Mouse (Mus musculus): Measurements from ENCODE around the gene Camkv. TPM values are rescaled to one million over a fixed set of nuclear protein-coding genes. Genes with fewer than 3 reads are reported as not detected.
A peak's percentile ranks its signal among the peaks of the same experiment; 100 is the strongest.

Camkv gene
- polyA plus RNA-seq, 1 experiment from 2014 or later: 0.07 TPM

GRCm38 (mm10) chr9:107908410-107909158 is 26.9 kb upstream of the Camkv start:
- Histone ChIP-seq H3K27ac (replicated peaks in 1 of 2; ENCODE audit: control insufficient read depth in 1 of 2, insufficient read depth in 1 of 2, low read depth in 2 of 2, low read length in 2 of 2) (peak overlapping the region; percentile 15 to 41; a peak in 1 of 4 replicates), H3K9me3 (ENCODE audit: control insufficient read depth, low read length) (no peaks in the 10 kb centered on the region), H3K4me2 (ENCODE audit: low read length) (peak overlapping the region; percentile 80), H3K36me3 (ENCODE audit: control insufficient read depth, insufficient read depth, low read length) (no peaks in the 10 kb centered on the region), H3K4me3 (ENCODE audit: control insufficient read depth in 1 of 2, insufficient read depth in 1 of 2, low read depth in 1 of 2, low read length in 2 of 2) (peak overlapping the region; percentile 14 to 28; a peak in 3 of 4 replicates), H3K27me3 (ENCODE audit: control insufficient read depth, insufficient read depth, low read length) (no peaks in the 10 kb centered on the region), H3K4me1 (ENCODE audit: control insufficient read depth in 2 of 2, insufficient read depth in 2 of 2, low read length in 2 of 2) (peaks cover 34 to 39% of the 10 kb centered on the region in 2 experiments), H3K9ac (ENCODE audit: low read length) (peak overlapping the region; percentile 14)
- WGBS: 34% methylated on average over 18 of the region's 18 CpGs
- no peak for ATAC-seq (ENCODE audit: insufficient number of reproducible peaks, insufficient read depth, low FRiP score, low read depth)

- H3K9ac ChIP-seq (ENCODE audit: low read length): no peak overlapping the region
- no peaks in the 10 kb centered on the region for H3K27me3 ChIP-seq (ENCODE audit: control insufficient read depth, insufficient read depth, low read length)
- H3K4me2 ChIP-seq (ENCODE audit: low read length): peak overlapping the region; percentile 80; the same call in 1 of the 2 replicates
- H3K9me3 ChIP-seq (ENCODE audit: control insufficient read depth, low read length): no peaks in the 10 kb centered on the region
- no peaks in the 10 kb centered on the region for H3K36me3 ChIP-seq (ENCODE audit: control insufficient read depth, insufficient read depth, low read length)
- no peak overlapping the region for H3K4me3 ChIP-seq (ENCODE audit: control insufficient read depth in 1 of 2, insufficient read depth in 1 of 2, low read depth in 1 of 2, low read length in 2 of 2)
- H3K4me1 ChIP-seq (ENCODE audit: control insufficient read depth in 2 of 2, insufficient read depth in 2 of 2, low read length in 2 of 2): peaks cover 34 to 35% of the 10 kb centered on the region in 2 experiments
- peak overlapping the region; percentile 8 to 21; a peak in 1 of 4 replicates for H3K27ac ChIP-seq (replicated peaks in 1 of 2; ENCODE audit: control insufficient read depth in 1 of 2, insufficient read depth in 1 of 2, low read depth in 2 of 2, low read length in 2 of 2)
- WGBS: 75% methylated on average over 15 of the region's 15 CpGs
- no peak for ATAC-seq (ENCODE audit: insufficient number of reproducible peaks, insufficient read depth, low FRiP score, low read depth)
Observed at GRCm38 (mm10) chr9:107910025-107910769, 25.3 kb upstream of the Camkv start.

GRCm38 (mm10) chr9:107914764-107915420 is 20.6 kb upstream of the Camkv start:
- Histone ChIP-seq H3K4me1 (ENCODE audit: control insufficient read depth in 2 of 2, insufficient read depth in 2 of 2, low read length in 2 of 2) (peaks cover 6 to 8% of the 10 kb centered on the region in 2 experiments; a peak in 2 of 4 replicates), H3K9me3 (ENCODE audit: control insufficient read depth, low read length) (no peaks in the 10 kb centered on the region), H3K27me3 (ENCODE audit: control insufficient read depth, insufficient read depth, low read length) (0 out of 2 replicates have a peak, but pooled peaks cover 3% of the 10 kb centered on the region), H3K9ac (ENCODE audit: low read length) (no peak overlapping the region), H3K36me3 (ENCODE audit: control insufficient read depth, insufficient read depth, low read length) (no peaks in the 10 kb centered on the region), H3K4me3 (ENCODE audit: control insufficient read depth in 1 of 2, insufficient read depth in 1 of 2, low read depth in 1 of 2, low read length in 2 of 2) (no peak overlapping the region), H3K27ac (replicated peaks in 1 of 2; ENCODE audit: control insufficient read depth in 1 of 2, insufficient read depth in 1 of 2, low read depth in 2 of 2, low read length in 2 of 2) (no peak overlapping the region), H3K4me2 (ENCODE audit: low read length) (no peak overlapping the region)
- 73% methylated on average over 16 of the region's 16 CpGs for WGBS
- ATAC-seq (ENCODE audit: insufficient number of reproducible peaks, insufficient read depth, low FRiP score, low read depth): no peak

- 28% methylated on average over 13 of the region's 13 CpGs for WGBS
- no peak overlapping the region for H3K4me3 ChIP-seq (ENCODE audit: control insufficient read depth in 1 of 2, insufficient read depth in 1 of 2, low read depth in 1 of 2, low read length in 2 of 2)
- no peak overlapping the region for H3K9ac ChIP-seq (ENCODE audit: low read length)
- H3K27me3 ChIP-seq (ENCODE audit: control insufficient read depth, insufficient read depth, low read length): 0 out of 2 replicates have a peak, but pooled peaks cover 3% of the 10 kb centered on the region
- no peaks in the 10 kb centered on the region for H3K36me3 ChIP-seq (ENCODE audit: control insufficient read depth, insufficient read depth, low read length)
- no peak overlapping the region for H3K4me2 ChIP-seq (ENCODE audit: low read length)
- H3K4me1 ChIP-seq (ENCODE audit: control insufficient read depth in 2 of 2, insufficient read depth in 2 of 2, low read length in 2 of 2): peaks cover 4 to 6% of the 10 kb centered on the region in 2 experiments; a peak in 1 of 4 replicates
- H3K9me3 ChIP-seq (ENCODE audit: control insufficient read depth, low read length): no peaks in the 10 kb centered on the region
- no peak for ATAC-seq (ENCODE audit: insufficient number of reproducible peaks, insufficient read depth, low FRiP score, low read depth)
- H3K27ac ChIP-seq (replicated peaks in 1 of 2; ENCODE audit: control insufficient read depth in 1 of 2, insufficient read depth in 1 of 2, low read depth in 2 of 2, low read length in 2 of 2): no peak overlapping the region
Observed at GRCm38 (mm10) chr9:107917895-107918608, 17.4 kb upstream of the Camkv start.

GRCm38 (mm10) chr9:107918884-107919283 is 16.6 kb upstream of the Camkv start:
- ATAC-seq (ENCODE audit: insufficient number of reproducible peaks, insufficient read depth, low FRiP score, low read depth): no peak
- Histone ChIP-seq H3K27me3 (ENCODE audit: control insufficient read depth, insufficient read depth, low read length) (0 out of 2 replicates have a peak, but pooled peaks cover 3% of the 10 kb centered on the region), H3K4me3 (ENCODE audit: control insufficient read depth in 1 of 2, insufficient read depth in 1 of 2, low read depth in 1 of 2, low read length in 2 of 2) (no peak overlapping the region), H3K9ac (ENCODE audit: low read length) (no peak overlapping the region), H3K4me1 (ENCODE audit: control insufficient read depth in 2 of 2, insufficient read depth in 2 of 2, low read length in 2 of 2) (peaks cover 9 to 12% of the 10 kb centered on the region in 2 experiments), H3K4me2 (ENCODE audit: low read length) (no peak overlapping the region), H3K36me3 (ENCODE audit: control insufficient read depth, insufficient read depth, low read length) (no peaks in the 10 kb centered on the region), H3K9me3 (ENCODE audit: control insufficient read depth, low read length) (no peaks in the 10 kb centered on the region), H3K27ac (replicated peaks in 1 of 2; ENCODE audit: control insufficient read depth in 1 of 2, insufficient read depth in 1 of 2, low read depth in 2 of 2, low read length in 2 of 2) (no peak overlapping the region)
- 73% methylated on average over 6 of the region's 6 CpGs for WGBS

- peaks cover 15 to 17% of the 10 kb centered on the region in 2 experiments for H3K4me1 ChIP-seq (ENCODE audit: control insufficient read depth in 2 of 2, insufficient read depth in 2 of 2, low read length in 2 of 2)
- H3K27ac ChIP-seq (replicated peaks in 1 of 2; ENCODE audit: control insufficient read depth in 1 of 2, insufficient read depth in 1 of 2, low read depth in 2 of 2, low read length in 2 of 2): no peak overlapping the region
- no peak for ATAC-seq (ENCODE audit: insufficient number of reproducible peaks, insufficient read depth, low FRiP score, low read depth)
- H3K4me2 ChIP-seq (ENCODE audit: low read length): no peak overlapping the region
- no peaks in the 10 kb centered on the region for H3K36me3 ChIP-seq (ENCODE audit: control insufficient read depth, insufficient read depth, low read length)
- 78% methylated on average over 5 of the region's 5 CpGs for WGBS
- H3K4me3 ChIP-seq (ENCODE audit: control insufficient read depth in 1 of 2, insufficient read depth in 1 of 2, low read depth in 1 of 2, low read length in 2 of 2): no peak overlapping the region
- no peaks in the 10 kb centered on the region for H3K9me3 ChIP-seq (ENCODE audit: control insufficient read depth, low read length)
- H3K9ac ChIP-seq (ENCODE audit: low read length): no peak overlapping the region
- 0 out of 2 replicates have a peak, but pooled peaks cover 3% of the 10 kb centered on the region for H3K27me3 ChIP-seq (ENCODE audit: control insufficient read depth, insufficient read depth, low read length)
Observed at GRCm38 (mm10) chr9:107919441-107919840, 16.0 kb upstream of the Camkv start.

GRCm38 (mm10) chr9:107923021-107923420 is 12.5 kb upstream of the Camkv start:
- H3K36me3 ChIP-seq (ENCODE audit: control insufficient read depth, insufficient read depth, low read length): no peaks in the 10 kb centered on the region
- H3K9me3 ChIP-seq (ENCODE audit: control insufficient read depth, low read length): no peaks in the 10 kb centered on the region
- H3K9ac ChIP-seq (ENCODE audit: low read length): no peak overlapping the region
- 36% methylated on average over 7 of the region's 7 CpGs for WGBS
- H3K27ac ChIP-seq (replicated peaks in 1 of 2; ENCODE audit: control insufficient read depth in 1 of 2, insufficient read depth in 1 of 2, low read depth in 2 of 2, low read length in 2 of 2): no peak overlapping the region
- ATAC-seq (ENCODE audit: insufficient number of reproducible peaks, insufficient read depth, low FRiP score, low read depth): no peak
- peaks cover 20 to 37% of the 10 kb centered on the region in 2 experiments for H3K4me1 ChIP-seq (ENCODE audit: control insufficient read depth in 2 of 2, insufficient read depth in 2 of 2, low read length in 2 of 2)
- no peak overlapping the region for H3K4me3 ChIP-seq (ENCODE audit: control insufficient read depth in 1 of 2, insufficient read depth in 1 of 2, low read depth in 1 of 2, low read length in 2 of 2)
- H3K27me3 ChIP-seq (ENCODE audit: control insufficient read depth, insufficient read depth, low read length): no peaks in the 10 kb centered on the region
- no peak overlapping the region for H3K4me2 ChIP-seq (ENCODE audit: low read length)

Measured in heart, embryonic 14.5 days (tissue).